Mouse (Mus musculus) embryo, embryonic 11.5 days (tissue): ENCODE results near the gene Lyg1.
"Not testable (repeated sequence)": the region's sequence is repeated elsewhere in the genome, so short reads cannot be mapped to it uniquely, and the experiment has no call there.

Experiments used
- DNase-seq: peaks from one replicate; pipeline ENCODE4 v3.0.0-alpha.2; 2012; ENCODE audit warnings: low read depth, low spot score

Gene Lyg1

GRCm38 (mm10) chr1:37957659-37958058 is at the start of gene Lyg1:
TSS of gene Lyg1 (minus strand) at chr1:37957759.
- no peak for DNase-seq

GRCm38 (mm10) chr1:38006741-38007140 is 49.2 kb upstream of the Lyg1 start:
- DNase-seq = no peak

- DNase-seq = no peak
These were observed 45.5 kb upstream of the Lyg1 start for GRCm38 (mm10) chr1:38003046-38003445.

- no peak for DNase-seq
These were observed 44.4 kb upstream of the Lyg1 start for GRCm38 (mm10) chr1:38001956-38002355.

- no peak for DNase-seq
These were observed 43.3 kb upstream of the Lyg1 start for GRCm38 (mm10) chr1:38000844-38001243.

- DNase-seq = no peak
These were observed 42.0 kb upstream of the Lyg1 start for GRCm38 (mm10) chr1:37999552-37999951.

GRCm38 (mm10) chr1:37998371-37999199 is 41.0 kb upstream of the Lyg1 start:
- DNase-seq = no peak

- DNase-seq = peak; percentile 89
These were observed 40.3 kb upstream of the Lyg1 start, which contains the start of the genes Txndc9 and Eif5b for GRCm38 (mm10) chr1:37997867-37998266. TSS of gene Txndc9 (minus strand) at chr1:37997893. TSS of gene Eif5b (plus strand) at chr1:37998010.

GRCm38 (mm10) chr1:37996877-37997484 is 39.4 kb upstream of the Lyg1 start:
- DNase-seq = peak; percentile 96

- DNase-seq = no peak
These were observed 38.7 kb upstream of the Lyg1 start for GRCm38 (mm10) chr1:37996226-37996625.

- no peak for DNase-seq
These were observed 30.3 kb upstream of the Lyg1 start for GRCm38 (mm10) chr1:37987856-37988255.

- no peak for DNase-seq
These were observed 28.3 kb upstream of the Lyg1 start for GRCm38 (mm10) chr1:37985764-37986323.

GRCm38 (mm10) chr1:37984326-37984725 is 26.8 kb upstream of the Lyg1 start:
- DNase-seq = no peak

- no peak for DNase-seq
These were observed 19.7 kb upstream of the Lyg1 start for GRCm38 (mm10) chr1:37977303-37977702.

GRCm38 (mm10) chr1:37976666-37977065 is 19.1 kb upstream of the Lyg1 start:
- DNase-seq = not testable (repeated sequence)

GRCm38 (mm10) chr1:37971520-37971919 is 14.0 kb upstream of the Lyg1 start:
- DNase-seq = no peak

GRCm38 (mm10) chr1:37968746-37969145 is 11.2 kb upstream of the Lyg1 start:
- no peak for DNase-seq

GRCm38 (mm10) chr1:37965571-37965970 is 8.0 kb upstream of the Lyg1 start:
- no peak for DNase-seq

- no peak for DNase-seq
These were observed 1.9 kb upstream of the Lyg1 start for GRCm38 (mm10) chr1:37959486-37959885.

- no peak for DNase-seq
These were observed 957 bp upstream of the Lyg1 start for GRCm38 (mm10) chr1:37958516-37958915.

GRCm38 (mm10) chr1:37956690-37957431 is 698 bp downstream of the Lyg1 start:
- DNase-seq = no peak

GRCm38 (mm10) chr1:37955251-37955650 is 2.3 kb downstream of the Lyg1 start:
- no peak for DNase-seq
